8 mouse cellular contexts compared by ENCODE assay signal in the genomic region with DNA sequence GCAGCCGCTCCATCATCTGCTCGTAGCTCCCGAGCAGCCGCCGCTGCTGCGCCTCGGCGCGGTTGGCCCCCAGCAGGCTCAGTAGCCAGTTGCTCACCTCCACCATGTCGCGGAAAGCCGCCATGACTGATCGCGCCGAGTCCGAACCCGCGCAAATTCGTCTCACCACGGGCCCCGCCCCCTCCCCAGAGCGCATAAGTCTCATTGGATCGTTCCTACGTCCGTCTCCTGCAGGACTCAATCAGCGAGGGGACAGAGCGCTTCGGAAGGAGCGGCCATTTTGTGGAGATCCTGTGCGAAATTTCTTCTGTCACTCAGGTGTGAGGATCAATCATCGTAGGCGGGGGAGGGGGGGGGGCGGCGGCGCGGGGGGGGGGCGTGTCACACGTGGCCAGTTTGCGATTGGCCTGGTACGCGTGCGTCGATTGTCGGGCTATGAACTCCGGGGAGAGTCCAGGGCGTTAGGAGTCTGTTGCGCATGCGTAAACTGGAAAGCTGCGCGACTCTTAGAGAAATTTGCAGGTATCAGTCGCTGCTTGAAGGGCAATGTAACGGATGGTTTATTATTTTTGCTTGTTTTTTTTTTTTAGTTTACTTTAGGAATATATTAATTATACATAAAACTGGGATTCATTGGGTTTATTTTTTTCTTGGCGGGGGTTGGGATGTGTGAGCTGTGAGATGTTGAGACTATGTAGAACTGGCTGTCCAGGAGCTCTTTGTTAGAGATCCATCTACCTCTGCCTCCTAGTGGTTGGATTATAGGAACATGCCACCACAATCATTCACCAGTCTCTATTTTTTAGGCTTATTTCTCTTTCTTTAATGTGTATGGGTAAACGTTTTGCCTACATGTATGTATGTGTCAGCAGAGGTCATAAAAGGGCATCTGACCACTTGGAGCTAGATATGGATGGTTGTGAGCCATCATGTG. TPM values are rescaled to one million over a fixed set of nuclear protein-coding genes. Genes with fewer than 3 reads are reported as not detected.
DNase-seq lines count a peak whose midpoint lies in the region; ATAC-seq and TF ChIP-seq lines count a peak whose summit lies in the region.

Gene Spc24 (minus strand): TSS at position 149 of the 934 bp plus-strand sequence.

- H3K4me2 ChIP-seq in hindbrain, postnatal 0 days (ENCODE audit: low read depth, low read length) = peak within 1 kb of the TSS; percentile 94

- peak; percentile 39; the same call in 1 of the 2 replicates for TF ChIP-seq CTCF in gastrocnemius, adult 2 months (IDR thresholded peaks at IDR 0.05)
- peak; percentile 66 for TF ChIP-seq CTCF in hindbrain, postnatal 0 days (IDR thresholded peaks at IDR 0.05; ENCODE audit: low read depth)
- peak; percentile 61 for TF ChIP-seq CTCF in left cerebral cortex, adult 2 months (IDR thresholded peaks at IDR 0.05)

- no peaks in the 10 kb centered on the region for H3K36me3 ChIP-seq in hindbrain, postnatal 0 days (ENCODE audit: insufficient read depth, low read length)

- no peaks in the 10 kb centered on the region for H3K9me3 ChIP-seq in hindbrain, postnatal 0 days (ENCODE audit: low read length)

- no peaks in the 10 kb centered on the region for H3K4me1 ChIP-seq in hindbrain, postnatal 0 days (ENCODE audit: insufficient read depth, low read length)

- intact Hi-C loops in gastrocnemius, adult 2 months (cut with DNase I) = loop anchor here (5.0 kb wide), 1 partner anchor 38 kb away; the partner anchor contains the start of gene Ldlr
- intact Hi-C loops in left cerebral cortex, adult 2 months (cut with DNase I) = loop anchor here (5.0 kb wide), 1 partner anchor 73 kb away; no protein-coding TSS in a partner anchor

- no peaks in the 10 kb centered on the region for H3K27me3 ChIP-seq in hindbrain, postnatal 0 days (ENCODE audit: insufficient read depth, low read length)

- 1% methylated on average over 50 of the region's 54 CpGs for WGBS in hindbrain, postnatal 0 days

- peak within 1 kb of the TSS; percentile 87 for H3K27ac ChIP-seq in gastrocnemius, adult 2 months
- peak within 1 kb of the TSS; percentile 63 for H3K27ac ChIP-seq in hindbrain, postnatal 0 days
- H3K27ac ChIP-seq in left cerebral cortex, adult 2 months = peak within 1 kb of the TSS; percentile 62

- H3K9ac ChIP-seq in hindbrain, postnatal 0 days (replicated peaks; ENCODE audit: low read length) = peak within 1 kb of the TSS; percentile 54

- DNase-seq in ZHBTc4 (ENCODE audit: low read depth, low spot score) = peak; percentile 99
- DNase-seq in gastrocnemius, adult 2 months = peak; percentile 95
- DNase-seq in hindbrain, postnatal 0 days (ENCODE audit: low spot score) = peak; percentile 98
- DNase-seq in left cerebral cortex, adult 2 months (ENCODE audit: extremely low spot score in 1 of 2, low spot score in 2 of 2) = peak; percentile 95 to 96
- DNase-seq in right cerebral cortex, adult 2 months (ENCODE audit: low spot score in 2 of 2) = peak; percentile 95 to 97
- peak; percentile 93 for DNase-seq in urinary bladder, postnatal 14 days (ENCODE audit: low spot score)

- peak; percentile 98 for ATAC-seq in common myeloid progenitor, adult 5-6 weeks (replicated peaks; ENCODE audit: low read depth, poor library complexity, severe bottlenecking)
- peak; percentile 97 for ATAC-seq in hindbrain, postnatal 0 days
- peak; percentile 99 for ATAC-seq in megakaryocyte, adult 5-6 weeks (ENCODE audit: poor library complexity, severe bottlenecking)

- peak within 1 kb of the TSS; percentile 92 for H3K4me3 ChIP-seq in gastrocnemius, adult 2 months
- H3K4me3 ChIP-seq in hindbrain, postnatal 0 days (ENCODE audit: low read length) = peak within 1 kb of the TSS; percentile 72
- H3K4me3 ChIP-seq in left cerebral cortex, adult 2 months = peak within 1 kb of the TSS; percentile 77

RNA-seq across cellular contexts. Expression of gene Spc24, which starts in this region (rescaled TPM):
- total RNA-seq in common myeloid progenitor, adult 5-6 weeks (2017) = 120 and 131 TPM in 2 replicates
- under 1 TPM; 0.50 to 0.89 TPM for total RNA-seq in gastrocnemius, adult 2 months (2021)
- total RNA-seq in hindbrain, postnatal 0 days (2014; rRNA removed) = 20.3 and 31.1 TPM in 2 replicates
- polyA plus RNA-seq in hindbrain, postnatal 0 days (2015; fragmentation: Nextera tagmentation; extraction: Ambion mirVana) = 26.2 and 27.1 TPM in 2 replicates
- 1 to 10 TPM; 1.7 to 2.4 TPM for total RNA-seq in left cerebral cortex, adult 2 months (2021)
- 49.8 and 57.8 TPM in 2 replicates for total RNA-seq in megakaryocyte, adult 5-6 weeks (2015)
- total RNA-seq in megakaryocyte, adult 5-6 weeks (2017) = 127 and 156 TPM in 2 replicates

Comparison
In these comparisons a context has a peak if more than half of its experiments do, and no peak if none do; other contexts are left out.
1. Peak in every context shown above with its lines: DNase-seq, ATAC-seq, H3K4me3 ChIP-seq and H3K27ac ChIP-seq.
2. Peak in DNase-seq, H3K4me3 ChIP-seq and H3K27ac ChIP-seq in gastrocnemius, adult 2 months; RNA of the gene not detected or under 1 TPM.